Mouse (Mus musculus) gastrocnemius, adult 8-10 months (tissue): ENCODE measurements at regions not wholly inside any gene's neighbourhood (a gene's known extent, or its start where the extent isn't known, plus 50 kb on each side); places are given as distances from the start of the nearest gene placed in this dataset.
"Not testable (repeated sequence)": the region's sequence is repeated elsewhere in the genome, so short reads cannot be mapped to it uniquely, and the experiment has no call there.

ENCODE experiments used
- DNase-seq, 2 experiments: peaks; one replicate each; pipeline ENCODE4 v3.0.0; 2022; ENCODE audit warnings: low spot score in 2 of 2

DNA sequence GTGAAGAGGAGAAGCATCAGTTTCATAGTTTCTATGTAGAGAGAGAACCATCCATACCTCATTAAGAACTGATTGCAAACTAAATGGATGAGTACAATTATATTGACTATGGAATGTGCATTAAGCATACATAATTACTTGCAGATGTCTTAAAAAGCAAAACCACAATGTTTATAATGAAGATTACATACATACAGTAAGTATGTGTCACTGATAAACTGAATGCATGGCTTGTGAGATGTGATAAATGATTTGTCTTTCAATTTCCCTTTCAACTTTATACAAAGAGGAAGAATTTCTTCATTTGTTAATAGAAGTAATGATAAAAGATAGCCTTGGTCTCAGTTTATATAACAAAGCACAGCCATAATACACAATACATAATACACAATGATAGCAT lies 1939.3 kb downstream of the 9330182O14Rik start:
- no peak for DNase-seq

DNA sequence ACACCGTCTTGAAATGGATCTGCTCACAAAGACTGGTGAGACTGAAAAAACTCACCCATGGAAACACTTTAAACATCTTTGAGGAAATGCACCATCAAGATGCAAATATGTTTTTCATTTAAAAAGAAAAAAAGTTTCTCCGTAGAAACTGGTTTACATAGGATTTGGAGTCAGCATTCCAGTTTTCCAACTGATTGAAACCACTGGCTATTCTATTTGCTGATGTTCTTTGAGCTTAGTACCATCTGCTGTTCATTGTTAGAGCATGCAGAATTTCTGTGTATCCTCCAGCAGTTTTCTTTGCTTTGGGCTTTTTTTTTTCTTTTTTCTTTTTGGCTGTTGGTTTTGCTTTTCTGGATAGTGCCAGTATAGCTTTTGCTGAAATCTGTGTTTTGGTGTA lies 1948.3 kb downstream of the 9330182O14Rik start:
- no peak for DNase-seq

DNA sequence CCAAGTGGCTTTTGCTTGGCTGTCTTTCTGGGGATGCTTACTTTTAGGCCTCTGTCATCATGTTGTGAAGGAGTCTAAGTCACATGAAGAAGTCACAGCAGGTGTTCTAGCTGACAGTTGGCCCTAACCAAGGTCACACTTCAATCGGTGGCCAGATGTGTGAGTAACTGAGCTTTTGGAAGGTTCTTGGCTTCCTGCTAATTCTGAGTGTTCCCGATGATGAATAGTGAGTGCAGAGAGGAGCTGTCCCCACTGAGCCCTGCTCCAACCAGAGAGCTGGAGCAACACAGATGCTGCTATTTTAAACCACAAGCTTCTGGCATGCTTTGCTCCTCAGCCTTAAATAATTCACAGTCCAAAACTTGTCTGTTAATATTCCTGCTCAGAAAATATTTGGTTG lies 1966.6 kb downstream of the 9330182O14Rik start:
- DNase-seq: peak in 1 of 2 experiments; percentile 4

DNA sequence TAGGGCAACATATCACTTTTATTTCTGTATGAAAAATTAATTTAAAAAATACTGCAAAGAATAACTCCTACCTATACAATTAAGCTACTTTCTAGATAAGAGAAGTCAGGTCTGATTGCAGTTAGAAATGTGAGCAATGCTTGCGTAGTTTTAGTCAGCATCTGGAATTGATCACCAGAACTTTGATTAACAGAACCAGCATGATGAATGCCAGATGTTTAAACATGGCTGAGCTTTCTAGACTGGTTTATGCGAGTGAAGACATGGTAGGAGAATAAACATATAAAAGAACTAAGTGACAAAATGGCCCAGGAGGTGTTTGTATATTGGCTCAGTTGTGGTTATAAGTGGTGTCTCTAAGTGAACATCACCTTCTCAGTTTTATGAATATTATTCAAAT lies 1970.7 kb downstream of the 9330182O14Rik start:
- DNase-seq: no peak

DNA sequence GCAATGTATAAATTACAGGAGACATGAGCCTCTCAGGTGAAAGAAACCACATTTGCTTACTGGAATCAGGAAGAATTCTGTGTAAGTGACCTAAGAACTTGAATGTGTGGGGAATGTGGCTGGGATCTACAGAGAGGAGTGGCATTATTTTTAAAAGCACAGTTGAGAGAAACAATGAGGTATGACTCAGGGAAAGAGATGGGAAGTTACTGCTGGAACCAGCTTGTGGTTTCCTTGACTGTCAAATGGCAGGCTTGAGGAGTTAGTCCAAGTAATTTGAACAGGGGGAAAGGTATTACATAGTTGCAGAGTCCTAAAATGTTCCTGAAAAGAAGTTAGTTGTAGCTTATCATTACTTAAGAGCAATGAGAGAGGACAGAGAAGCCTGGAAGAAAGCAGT lies 1972.9 kb downstream of the 9330182O14Rik start:
- no peak for DNase-seq

DNA sequence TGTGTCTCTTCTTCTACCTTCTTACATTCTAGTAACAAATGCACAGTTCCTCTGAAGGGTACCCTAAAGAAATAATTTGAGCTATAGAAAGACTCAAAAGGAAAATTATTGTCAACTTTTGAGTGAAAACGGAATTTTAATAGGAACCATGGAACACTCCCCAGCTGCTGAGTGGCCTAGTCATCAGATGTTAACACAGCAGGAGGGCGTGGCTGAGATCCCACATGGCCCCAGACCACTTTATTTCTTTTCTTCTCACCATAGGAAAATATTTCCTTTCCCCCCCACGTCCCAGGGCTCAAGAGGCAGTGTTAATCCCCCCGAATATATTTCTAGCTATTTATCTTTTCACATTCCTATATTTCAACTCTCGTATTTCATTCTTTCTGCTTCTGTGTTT lies 1977.6 kb downstream of the 9330182O14Rik start:
- DNase-seq: no peak

DNA sequence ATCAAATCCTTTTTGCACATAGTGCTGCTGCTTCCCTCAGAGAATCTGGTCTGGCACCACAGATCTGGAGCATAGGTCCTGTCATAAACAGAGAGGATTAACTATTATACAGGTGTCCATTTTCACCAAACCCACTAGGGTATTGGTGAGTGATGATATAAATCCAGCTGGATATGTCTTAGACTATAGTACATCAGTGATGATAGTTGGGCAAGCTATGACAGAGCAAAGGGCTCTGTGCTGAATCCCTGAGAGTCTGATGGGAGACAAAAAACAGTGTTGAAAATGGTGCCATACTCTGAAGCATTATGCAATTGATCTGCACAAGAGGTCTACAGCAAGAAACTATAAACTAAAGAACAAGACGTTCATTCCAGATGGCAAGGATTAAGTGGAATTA lies 1993.3 kb downstream of the 9330182O14Rik start:
- no peak for DNase-seq

DNA sequence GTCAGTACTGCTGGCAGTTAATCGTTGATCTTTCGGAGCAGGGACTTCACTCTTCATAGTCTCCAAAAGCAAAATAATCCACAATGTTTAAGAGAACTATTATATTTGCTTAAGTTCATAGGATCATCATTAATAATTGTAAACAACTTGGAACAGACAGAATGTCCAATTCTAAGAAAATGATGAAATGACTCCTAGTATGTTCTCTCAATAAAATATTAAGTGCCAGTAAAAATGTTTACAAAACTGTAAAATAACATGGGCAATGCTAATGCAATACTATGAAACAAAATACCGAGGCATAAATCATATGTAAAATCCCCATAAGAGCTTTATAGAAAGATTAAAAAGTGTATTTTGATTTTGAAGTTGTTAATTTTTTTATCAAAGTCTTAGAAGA lies 1994.8 kb downstream of the 9330182O14Rik start:
- DNase-seq: no peak

DNA sequence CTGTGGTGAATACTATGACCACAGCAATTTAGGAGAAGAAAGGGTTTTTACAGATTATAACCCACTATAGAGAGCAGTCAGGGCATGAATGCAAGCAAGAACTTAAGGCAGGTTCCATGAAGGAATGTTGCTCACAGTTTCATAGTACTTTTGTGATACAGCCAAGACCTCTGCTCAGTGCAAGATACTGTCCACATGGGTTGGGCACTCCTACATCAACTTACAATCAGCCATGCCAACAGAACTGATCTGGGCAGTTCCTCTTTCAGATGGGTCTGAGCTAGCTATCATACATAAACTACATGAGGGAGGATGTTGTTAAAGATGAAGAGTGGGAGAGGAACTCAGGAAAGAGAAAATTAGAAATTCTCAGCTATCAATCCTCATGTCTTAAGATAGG lies 2032.4 kb downstream of the 9330182O14Rik start:
- no peak for DNase-seq

DNA sequence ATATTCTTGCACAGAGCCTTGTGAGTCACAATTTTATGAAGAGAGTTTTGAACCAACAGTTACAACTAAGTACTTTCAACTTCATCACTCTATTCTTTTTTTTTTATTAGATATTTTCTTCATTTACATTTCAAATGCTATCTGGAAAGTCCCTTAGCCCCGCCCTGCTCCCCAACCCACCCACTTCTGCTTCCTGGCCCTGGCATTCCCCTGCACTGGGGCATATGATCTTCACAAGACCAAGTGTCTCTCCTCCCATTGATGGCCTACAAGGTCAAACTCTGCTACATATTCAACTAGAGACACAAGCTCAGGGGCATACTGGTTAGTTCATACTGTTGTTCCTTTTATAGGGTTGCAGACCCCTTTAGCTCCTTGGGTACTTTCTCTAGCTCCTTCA lies 2043.6 kb downstream of the 9330182O14Rik start:
- not testable (repeated sequence) for DNase-seq

DNA sequence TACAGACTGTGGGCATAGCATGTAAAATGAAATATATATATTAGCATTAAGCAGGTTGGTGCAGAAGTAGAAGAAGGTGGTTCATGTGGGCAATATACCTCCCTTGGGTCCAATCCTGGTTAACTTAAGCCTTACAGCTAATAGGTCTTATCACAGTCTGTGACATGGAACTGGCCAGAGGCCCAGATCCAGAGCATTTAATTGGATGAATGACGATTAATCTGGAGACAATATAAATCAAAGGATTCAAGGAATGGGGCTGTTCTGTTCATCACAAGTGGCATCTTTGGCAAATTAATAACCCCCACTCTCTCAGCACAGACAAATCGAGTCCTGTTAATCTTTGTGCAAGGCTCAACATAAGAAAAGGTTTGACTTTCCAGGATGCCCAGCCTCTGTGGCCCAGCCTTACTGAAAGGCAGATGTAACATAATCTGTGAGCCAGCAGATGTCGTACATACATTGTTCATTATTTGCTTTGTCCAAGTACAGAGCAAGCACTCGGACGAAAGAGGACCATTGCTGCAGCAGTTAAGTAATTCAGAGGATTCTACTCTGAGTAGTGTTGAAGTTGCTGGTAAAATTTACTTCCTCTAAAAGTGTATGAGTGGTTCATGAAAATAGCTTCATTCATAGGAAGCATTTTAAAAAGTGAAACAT lies 2073.2 kb downstream of the 9330182O14Rik start:
- DNase-seq: no peak

DNA sequence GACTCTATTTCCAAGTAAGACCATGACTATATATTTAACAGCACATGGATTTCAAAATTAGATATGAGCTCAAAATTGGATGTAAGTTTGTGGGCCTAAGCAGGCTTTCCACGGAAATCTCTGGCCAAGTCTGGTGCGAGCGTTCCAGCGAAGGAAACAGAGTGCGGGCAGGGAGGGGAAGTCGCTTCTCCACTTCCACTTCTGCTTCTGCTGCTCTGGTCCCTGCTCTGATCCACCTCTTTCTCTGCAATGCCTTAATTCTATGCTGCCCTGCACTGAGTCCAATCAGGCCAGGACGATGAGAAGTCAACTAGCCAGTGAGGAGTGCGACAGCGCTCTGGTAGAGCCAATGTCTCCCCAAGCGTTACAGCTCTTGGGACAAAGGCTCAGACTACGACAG lies 2085.3 kb downstream of the 9330182O14Rik start:
- no peak for DNase-seq

DNA sequence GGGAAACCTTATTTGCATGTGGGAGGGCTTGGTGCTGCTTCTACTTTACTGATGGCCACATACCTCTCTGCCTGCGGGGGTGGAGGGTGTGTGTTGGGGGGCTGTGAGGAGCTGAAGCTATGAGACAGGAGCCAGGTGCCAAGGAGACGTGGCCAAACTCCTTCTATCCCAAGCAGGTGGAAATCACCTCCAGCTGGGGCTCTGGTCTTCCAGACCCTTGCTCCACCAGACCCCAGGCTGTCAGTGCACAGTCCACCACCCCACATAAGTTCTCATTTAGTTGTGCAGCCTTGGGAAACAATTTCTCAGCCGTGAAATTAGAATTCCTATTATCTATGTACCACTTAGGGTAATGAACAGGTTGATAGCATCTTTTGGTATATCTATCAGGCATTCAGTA lies 2085.8 kb downstream of the 9330182O14Rik start:
- no peak for DNase-seq

DNA sequence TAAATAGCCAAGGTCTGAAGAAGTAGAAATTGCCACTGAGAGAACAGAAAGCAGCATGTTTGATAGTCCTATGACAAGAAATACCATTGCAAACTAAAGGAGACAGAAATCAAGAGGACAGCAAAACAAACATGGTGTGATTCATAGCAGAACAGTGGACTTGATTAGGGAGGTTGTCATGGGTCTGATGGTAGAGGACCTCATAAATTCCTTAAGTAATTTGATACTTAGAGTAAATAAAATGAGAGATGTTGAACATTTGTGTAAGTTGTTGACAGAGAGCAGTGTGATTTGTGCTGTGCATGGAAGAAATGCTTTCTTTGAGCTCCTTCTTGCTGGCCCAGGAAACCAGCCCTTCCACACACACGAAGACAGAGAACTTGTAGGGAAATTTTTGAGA lies 2090.8 kb downstream of the 9330182O14Rik start:
- no peak for DNase-seq

DNA sequence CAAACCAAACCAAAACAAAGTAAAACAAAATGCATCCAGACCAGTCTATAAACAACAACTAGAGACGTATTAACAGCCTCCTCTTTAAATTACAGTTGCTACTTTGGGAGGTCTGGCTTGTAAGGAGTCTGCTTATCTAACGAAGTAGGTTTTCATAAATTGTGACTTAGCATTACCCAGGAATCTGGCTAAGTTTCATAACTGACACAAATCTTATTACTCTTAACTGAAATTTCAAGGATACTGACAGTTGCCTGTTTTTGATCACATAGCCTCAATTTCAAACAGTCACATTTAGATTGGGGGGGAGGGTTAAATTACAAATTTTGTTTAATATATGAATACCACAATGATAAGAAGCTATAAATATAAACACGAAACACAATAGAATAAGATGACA lies 2097.5 kb downstream of the 9330182O14Rik start:
- DNase-seq: no peak

DNA sequence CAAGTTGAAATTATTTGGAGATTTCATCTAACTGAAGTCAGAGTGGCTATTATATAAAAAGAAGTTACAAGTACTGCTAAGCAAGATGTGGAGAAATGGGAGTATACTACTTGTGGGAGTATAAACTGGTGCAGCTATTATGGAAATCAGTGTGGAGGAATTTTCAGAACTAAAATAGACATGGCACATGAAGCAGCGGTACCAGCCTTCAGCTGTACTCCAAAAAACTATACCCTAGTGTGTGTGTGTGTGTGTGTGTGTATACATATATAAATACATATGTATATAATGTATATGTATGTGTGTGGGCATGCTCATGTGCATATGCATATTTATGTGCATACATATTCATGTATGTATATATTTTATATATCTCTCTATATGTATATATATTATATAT lies 2112.6 kb downstream of the 9330182O14Rik start:
- no peak for DNase-seq

DNA sequence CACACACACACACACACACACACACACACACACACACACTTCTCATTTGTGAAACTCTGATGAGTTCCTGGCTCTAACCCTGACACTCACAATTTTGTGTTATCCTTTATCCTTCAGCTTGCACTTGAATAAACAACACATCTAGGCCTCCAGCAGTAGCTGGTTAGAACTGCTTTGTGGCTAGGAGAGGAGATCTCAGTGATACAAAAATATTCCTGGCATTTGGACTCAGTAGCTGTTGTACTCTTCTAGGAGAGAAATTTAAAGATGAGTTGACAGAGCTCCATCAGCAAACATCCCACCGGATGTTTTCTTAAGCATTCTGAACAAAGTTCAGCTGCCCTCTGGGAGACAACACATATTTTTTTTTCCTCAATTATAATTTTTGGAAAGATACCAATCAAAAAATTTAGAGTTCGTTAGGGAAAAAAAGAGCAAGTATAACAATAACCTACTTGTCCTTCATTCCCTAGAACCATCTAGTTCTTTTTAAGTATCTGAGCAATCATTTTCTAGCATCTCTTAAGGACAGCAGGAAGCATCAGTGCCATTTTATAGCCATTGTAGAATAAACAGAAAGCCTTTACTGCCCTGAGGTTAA lies 2118.7 kb downstream of the 9330182O14Rik start:
- no peak for DNase-seq

DNA sequence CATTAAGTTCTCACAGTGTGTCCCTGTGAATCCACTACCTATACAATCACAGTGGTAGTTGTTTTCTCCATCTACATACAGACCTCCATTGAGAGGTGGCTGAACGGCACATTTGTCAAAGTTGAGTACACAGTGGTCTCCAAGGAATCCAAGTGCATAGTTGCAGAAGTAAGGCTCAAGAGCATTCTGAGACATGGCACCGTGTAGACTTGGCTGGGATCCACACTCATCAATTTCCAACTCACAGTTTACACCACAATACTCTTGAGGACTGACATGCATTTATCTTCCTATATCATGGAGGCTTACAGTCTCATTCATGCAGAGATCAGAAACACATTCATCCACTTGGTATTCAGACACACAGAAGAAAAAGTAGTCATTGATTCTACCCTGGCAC lies 2122.2 kb downstream of the 9330182O14Rik start:
- no peak for DNase-seq

DNA sequence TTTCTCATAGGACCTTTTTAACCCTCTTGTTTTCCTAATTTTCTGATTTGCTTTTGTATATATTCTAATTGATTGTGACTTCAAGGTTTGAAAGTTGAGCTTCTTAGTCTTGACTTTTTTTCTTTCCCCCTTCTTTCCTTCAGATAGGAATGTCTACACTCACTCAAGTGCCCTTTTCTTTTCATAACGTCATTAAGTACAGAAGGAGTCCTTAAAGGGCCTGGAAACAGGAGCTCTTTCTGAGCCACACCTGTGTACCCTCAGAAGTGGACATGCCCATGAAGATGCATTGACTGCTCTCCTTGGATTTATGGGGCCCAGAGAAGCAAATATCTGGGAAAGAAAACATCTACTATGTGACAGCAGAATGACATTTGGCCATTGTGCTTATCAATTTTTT lies 2141.0 kb downstream of the 9330182O14Rik start:
- no peak for DNase-seq

DNA sequence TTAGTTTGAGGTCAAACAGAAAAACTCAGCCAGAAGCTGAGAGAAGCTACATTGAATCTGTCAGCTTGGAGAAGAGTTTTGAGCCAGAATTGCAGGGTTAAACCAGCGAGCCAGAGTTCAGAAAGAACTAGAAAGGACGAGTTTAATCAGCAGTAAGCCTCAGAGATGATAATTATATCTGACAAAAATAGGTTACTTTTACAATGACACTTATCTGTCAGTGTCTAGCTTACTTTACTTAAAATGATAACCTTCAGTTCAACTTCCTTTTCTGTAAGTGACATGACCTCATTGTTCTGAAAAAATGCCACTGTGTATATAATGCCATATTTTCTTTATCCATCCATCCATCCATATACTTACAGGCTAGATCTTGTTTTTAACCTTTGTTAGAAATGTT lies 2143.1 kb downstream of the 9330182O14Rik start:
- no peak for DNase-seq

DNA sequence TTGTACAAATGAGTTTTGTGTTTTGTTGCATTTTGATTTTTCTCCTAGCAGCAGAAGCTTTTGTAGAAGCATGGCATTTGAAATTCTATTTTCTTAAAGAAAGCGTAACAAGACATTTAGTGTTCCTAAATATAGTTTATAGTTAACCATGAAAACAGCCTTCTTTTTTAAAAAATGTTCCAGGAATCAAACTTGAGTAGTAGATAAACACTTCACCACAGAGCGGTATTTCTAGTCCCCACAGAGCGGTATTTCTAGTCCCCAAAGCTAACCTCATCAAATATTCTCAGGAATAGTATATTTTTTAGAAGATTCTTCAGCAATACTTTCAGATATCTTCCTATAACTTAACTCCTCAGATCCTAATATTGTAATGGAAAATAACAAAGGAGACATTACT lies 2146.6 kb downstream of the 9330182O14Rik start:
- no peak for DNase-seq

DNA sequence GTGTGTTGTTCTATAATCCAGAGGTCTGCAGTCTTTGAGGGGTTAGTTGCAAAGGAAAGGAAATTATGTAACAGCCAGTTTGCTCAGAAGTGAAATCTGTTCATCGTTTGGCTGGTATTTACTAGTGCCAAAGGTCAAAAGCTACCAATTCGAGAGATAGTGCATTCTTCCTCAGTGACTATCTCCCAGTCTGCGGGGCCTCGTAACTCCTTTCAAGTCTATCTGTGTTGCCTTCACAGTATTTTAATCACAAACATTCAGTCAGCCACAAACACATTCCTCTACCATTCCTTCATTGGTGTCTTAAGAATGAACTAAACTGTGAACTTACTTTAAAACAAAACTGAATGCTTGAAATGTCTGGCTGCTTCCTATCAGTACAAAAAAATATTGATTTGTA lies 2162.2 kb downstream of the 9330182O14Rik start:
- no peak for DNase-seq

DNA sequence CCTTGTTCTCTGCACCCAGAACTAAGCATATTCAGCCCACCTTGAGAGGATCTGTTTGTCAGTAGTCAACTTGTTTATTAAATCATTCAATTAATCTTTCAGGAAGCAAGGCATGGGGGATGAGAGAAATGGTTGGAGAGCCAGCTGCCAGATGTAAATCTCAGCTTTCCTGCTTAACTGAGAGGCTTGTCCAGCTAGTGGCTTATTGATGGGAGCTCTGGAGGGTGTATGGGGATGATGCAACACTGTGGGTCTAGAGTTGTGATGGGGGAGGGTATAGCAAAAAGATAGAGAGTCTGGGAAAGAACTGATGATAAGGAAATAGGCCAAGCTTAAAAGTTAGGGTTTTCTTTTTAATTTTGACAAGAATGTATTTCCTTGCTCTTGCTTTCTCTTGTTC lies 2163.3 kb downstream of the 9330182O14Rik start:
- no peak for DNase-seq

DNA sequence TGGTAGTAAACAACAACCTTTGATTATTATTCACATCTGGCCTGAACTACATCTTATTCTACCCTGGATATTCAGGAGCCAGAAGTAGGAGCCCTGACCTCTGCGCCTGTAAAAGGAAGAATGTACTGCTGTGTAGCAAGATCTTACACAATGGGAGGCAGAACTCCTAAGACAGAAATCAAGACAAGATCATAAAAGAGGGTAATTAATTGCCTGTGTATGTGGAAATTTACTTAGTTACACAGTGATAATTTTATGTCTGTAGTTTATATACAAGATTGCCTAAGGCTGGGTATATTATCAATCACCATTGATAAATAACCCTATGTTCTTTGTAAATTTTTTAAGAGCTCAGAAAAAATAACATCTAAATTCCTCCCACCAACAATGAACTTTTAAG lies 2167.8 kb downstream of the 9330182O14Rik start:
- DNase-seq: no peak
